Mouse (Mus musculus) small intestine, adult 2 months (tissue): ENCODE measurements around the gene Plxdc1.

ENCODE experiments used
- CTCF ChIP-seq: fragments of 200-500 bp; IDR thresholded peaks from 2 replicates; pipeline ENCODE4 v1.5.1; 2012; ENCODE audit warnings: low read depth, mild to moderate bottlenecking, control low read depth, inconsistent platforms, low read length, moderate library complexity, mixed read lengths; ENCODE audit not compliant: insufficient replicate concordance, insufficient read length; ENCODE audit errors: extremely low read depth
- POLR2A ChIP-seq: fragments of 200-500 bp; IDR thresholded peaks from 2 replicates; pipeline ENCODE4 v1.6.1; 2012; ENCODE audit warnings: low read depth, mild to moderate bottlenecking, control low read depth, inconsistent platforms, low read length, moderate library complexity

- no peak for TF ChIP-seq CTCF
- no peak for TF ChIP-seq POLR2A
Measured at GRCm38 (mm10) chr11:97996691-97997090, 10.4 kb upstream of the Plxdc1 start.
